Mouse (Mus musculus) forebrain, embryonic 15.5 days (tissue): ENCODE results near the gene Herc2. TPM values are rescaled to one million over a fixed set of nuclear protein-coding genes. Genes with fewer than 3 reads are reported as not detected.
A peak's percentile ranks its signal among the peaks of the same experiment; 100 is the strongest.
"Not testable (repeated sequence)": the region's sequence is repeated elsewhere in the genome, so short reads cannot be mapped to it uniquely, and the experiment has no call there.

Source experiments
- ATAC-seq: fragments of 200-750 bp; cut with Nextera tagmentation; replicated peaks from 2 replicates; pipeline ENCODE4 v1.8.0; 2017; ENCODE audit warnings: mild to moderate bottlenecking, moderate TSS enrichment, moderate library complexity
- H3K27ac ChIP-seq: fragments of 300-500 bp; sonication (generic); replicated peaks from 2 replicates; pipeline ENCODE4 v1.5.1; 2015; ENCODE audit warnings: mild to moderate bottlenecking, inconsistent platforms
- H3K27me3 ChIP-seq: fragments of 300-500 bp; sonication (generic); 2 replicates; pipeline ENCODE4 v1.6.1; 2015; ENCODE audit warnings: inconsistent platforms
- H3K36me3 ChIP-seq: fragments of 300-500 bp; sonication (generic); 2 replicates; pipeline ENCODE4 v1.6.1; 2015; ENCODE audit warnings: mild to moderate bottlenecking, inconsistent platforms
- H3K4me1 ChIP-seq: fragments of 300-500 bp; sonication (generic); 2 replicates; pipeline ENCODE4 v1.6.1; 2015; ENCODE audit warnings: inconsistent platforms
- H3K4me2 ChIP-seq: fragments of 300-500 bp; sonication (generic); replicated peaks from 2 replicates; pipeline ENCODE4 v1.6.1; 2015; ENCODE audit warnings: mild to moderate bottlenecking, inconsistent platforms
- H3K4me3 ChIP-seq: fragments of 300-500 bp; sonication (generic); 2 replicates; pipeline ENCODE4 v1.5.1; 2015; ENCODE audit warnings: mild to moderate bottlenecking, inconsistent platforms
- H3K9ac ChIP-seq: fragments of 300-500 bp; sonication (generic); replicated peaks from 2 replicates; pipeline ENCODE4 v1.6.1; 2015; ENCODE audit warnings: mild to moderate bottlenecking, inconsistent platforms
- H3K9me3 ChIP-seq: fragments of 300-500 bp; sonication (generic); 2 replicates; pipeline ENCODE4 v1.6.1; 2016; ENCODE audit warnings: inconsistent platforms
- WGBS: fragments of 180-500 bp; shearing (Covaris S2); methylation state at CpG from one replicate; pipeline ENCODE4 v1.1.7; 2015; ENCODE audit warnings: mixed read lengths; 5-methylcytosine and 5-hydroxymethylcytosine counted together
- polyA plus RNA-seq: library from polyadenylated mRNA; unstranded; fragments of >200 nt; fragmentation: Nextera tagmentation; extraction: Ambion mirVana; gene quantifications from 2 replicates; pipeline ENCODE4 v1.2.1, GENCODE M21; 2015

The Herc2 gene
- 47.7 and 53.7 TPM in 2 replicates for polyA plus RNA-seq

DNA sequence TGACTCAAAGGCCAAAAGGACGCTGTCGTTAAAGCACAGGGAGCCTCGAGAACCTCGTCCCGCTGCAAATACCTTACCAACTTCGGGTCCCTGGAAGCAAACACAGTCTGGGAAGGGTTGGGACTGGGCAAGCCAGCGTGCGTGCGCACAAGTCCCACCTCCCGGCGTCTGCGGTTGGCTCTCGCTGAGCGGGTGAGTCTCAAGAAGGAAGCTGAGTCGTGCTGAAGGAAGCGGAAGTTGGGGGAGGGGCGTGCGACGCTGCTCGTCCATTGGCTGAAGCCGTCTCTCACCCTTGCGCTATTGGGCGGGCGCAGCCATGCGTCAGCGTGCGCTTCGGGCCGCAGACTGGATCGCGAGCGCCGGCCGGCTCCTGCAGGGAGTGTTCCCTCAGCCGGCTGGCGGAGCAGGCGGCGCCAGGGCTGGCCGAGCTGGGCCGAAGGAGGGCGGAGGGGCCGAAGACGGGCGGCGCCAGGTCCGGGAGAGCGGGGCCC, at the start of gene Herc2:
Gene Herc2 (plus strand): TSS at position 366 of the 491 bp plus-strand sequence.
- peak; percentile 100 for ATAC-seq
- under 1% methylated on average over 46 of the region's 47 CpGs for WGBS
- Histone ChIP-seq H3K4me3 (peak within 1 kb of the TSS; percentile 78), H3K4me1 (peaks cover 25% of the 10 kb centered on the region), H3K9me3 (no peaks in the 10 kb centered on the region), H3K4me2 (peak within 1 kb of the TSS; percentile 64), H3K27ac (peak within 1 kb of the TSS; percentile 90), H3K36me3 (no peaks in the 10 kb centered on the region), H3K9ac (peak within 1 kb of the TSS; percentile 78), H3K27me3 (no peaks in the 10 kb centered on the region)

DNA sequence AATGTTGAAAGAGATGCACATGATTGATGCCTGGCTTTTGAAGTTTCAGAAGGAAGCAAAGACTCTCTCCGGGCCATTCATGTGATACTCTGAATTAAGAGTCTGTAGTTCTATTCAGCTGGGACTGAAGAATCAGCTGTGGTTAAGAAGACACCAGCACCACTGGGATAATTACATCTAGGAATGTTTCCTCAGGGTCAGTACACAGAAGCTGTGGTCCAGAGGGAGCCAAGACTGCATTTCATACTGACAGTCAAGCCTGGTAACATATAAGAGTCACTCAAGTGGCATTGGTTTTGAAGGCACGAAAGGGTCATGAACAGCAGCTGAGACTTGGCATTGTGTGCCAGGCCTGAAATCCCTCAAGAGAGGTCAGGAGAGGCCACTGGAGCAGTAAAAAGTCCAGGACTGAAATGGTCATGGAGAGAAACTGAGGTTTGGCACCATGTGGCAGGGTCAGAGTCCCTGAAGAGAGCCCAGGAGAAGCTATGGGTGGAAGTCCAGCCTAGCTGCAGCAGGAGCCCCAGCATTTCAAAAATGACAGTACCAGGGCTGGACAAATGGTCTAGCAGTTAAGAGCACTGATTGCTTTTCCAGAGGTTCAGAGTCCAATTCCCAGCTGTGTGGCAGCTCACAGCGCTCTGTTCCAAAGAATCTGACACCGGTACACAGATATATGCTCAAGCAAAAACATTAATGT, 39.5 kb upstream of the Herc2 start:
- no peaks in the 10 kb centered on the region for H3K9me3 ChIP-seq
- no peaks in the 10 kb centered on the region for H3K27me3 ChIP-seq
- WGBS = 87% methylated on average over 4 of the region's 4 CpGs
- no peak overlapping the region for H3K27ac ChIP-seq
- no peak overlapping the region for H3K4me2 ChIP-seq
- no peaks in the 10 kb centered on the region for H3K36me3 ChIP-seq
- no peaks in the 10 kb centered on the region for H3K4me1 ChIP-seq
- H3K4me3 ChIP-seq = no peak overlapping the region
- ATAC-seq = no peak
- no peak overlapping the region for H3K9ac ChIP-seq

DNA sequence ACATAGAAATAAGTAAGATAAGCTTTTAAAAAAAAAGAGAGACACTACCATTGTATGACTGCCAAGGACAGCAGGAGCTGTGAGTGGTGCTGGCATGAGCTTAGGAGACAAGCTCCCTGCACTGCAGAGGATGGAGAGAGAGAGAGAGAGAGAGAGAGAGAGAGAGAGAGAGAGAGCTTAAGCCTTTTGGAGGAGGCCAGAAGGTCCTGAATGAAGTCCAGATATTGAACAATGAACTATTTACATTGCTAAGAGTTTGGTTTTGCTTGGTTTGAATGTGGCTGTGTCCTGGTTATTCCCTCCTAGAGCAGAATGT, 39.0 kb upstream of the Herc2 start:
- H3K4me1 ChIP-seq = no peaks in the 10 kb centered on the region
- no peaks in the 10 kb centered on the region for H3K9me3 ChIP-seq
- no peaks in the 10 kb centered on the region; the same call in 1 of the 2 replicates for H3K36me3 ChIP-seq
- H3K9ac ChIP-seq = no peak overlapping the region
- H3K27me3 ChIP-seq = no peaks in the 10 kb centered on the region
- H3K4me3 ChIP-seq = no peak overlapping the region
- no peak overlapping the region for H3K27ac ChIP-seq
- no peak overlapping the region for H3K4me2 ChIP-seq
- no peak for ATAC-seq

DNA sequence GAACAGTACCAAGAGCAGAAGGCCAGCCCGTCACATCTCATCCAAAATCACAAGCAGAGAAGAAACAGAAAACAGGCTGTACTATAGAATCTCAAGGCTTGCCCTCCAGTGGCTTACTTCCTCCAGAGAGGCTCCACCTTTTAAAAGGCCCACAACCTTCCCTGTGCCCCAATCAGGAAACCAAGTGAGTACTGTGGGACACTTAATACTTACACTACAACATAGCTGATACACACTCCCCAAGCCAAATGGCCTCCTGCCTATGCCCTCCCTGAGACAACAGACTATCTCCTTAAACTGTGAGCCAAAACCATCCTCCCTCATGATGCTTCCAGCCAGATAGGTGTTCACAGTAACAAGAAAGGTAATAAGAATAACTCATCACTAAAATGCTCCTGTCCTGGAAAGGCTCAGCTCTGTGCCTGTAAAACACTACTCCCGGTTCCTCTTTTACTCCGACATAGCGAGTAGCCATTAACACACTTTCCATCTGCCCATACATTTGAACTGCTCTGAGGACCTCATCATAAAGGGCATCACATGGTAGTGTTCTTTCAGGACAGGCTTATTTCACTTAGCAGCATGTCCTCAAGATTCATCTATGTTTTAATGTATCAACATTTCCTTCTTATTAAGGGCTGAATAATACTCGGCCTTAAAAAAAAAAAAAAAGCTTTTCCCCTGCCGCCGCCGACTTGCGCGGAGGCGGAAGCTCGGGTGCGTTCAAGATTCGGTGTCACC, 36.6 kb upstream of the Herc2 start:
- WGBS = 96% methylated on average over 14 of the region's 14 CpGs
- H3K4me2 ChIP-seq = no peak overlapping the region
- no peak for ATAC-seq

DNA sequence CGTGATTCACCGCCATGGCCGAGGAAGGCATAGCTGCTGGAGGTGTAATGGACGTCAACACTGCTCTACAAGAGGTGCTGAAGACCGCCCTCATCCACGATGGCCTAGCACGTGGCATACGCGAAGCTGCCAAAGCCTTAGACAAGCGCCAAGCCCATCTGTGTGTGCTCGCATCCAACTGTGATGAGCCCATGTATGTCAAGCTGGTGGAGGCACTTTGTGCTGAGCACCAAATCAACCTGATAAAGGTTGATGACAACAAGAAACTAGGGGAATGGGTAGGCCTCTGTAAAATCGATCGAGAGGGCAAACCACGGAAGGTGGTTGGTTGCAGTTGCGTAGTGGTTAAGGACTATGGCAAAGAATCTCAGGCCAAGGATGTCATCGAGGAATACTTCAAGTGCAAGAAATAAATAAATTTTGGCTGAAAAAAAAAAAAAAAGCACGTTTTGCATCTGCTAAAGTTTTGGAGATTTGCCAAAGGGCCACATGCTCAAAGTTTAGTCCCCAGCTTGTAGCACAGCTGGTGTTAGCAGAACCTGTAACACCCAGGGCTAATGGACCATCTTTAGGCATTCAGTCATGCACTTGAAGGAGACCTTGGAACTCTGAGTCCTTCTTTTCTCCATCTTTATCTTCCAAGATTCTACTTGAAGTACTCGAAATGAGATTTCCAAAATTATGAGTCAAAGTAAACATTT, 35.8 kb upstream of the Herc2 start:
- H3K9me3 ChIP-seq, H3K4me2 ChIP-seq, H3K9ac ChIP-seq, H3K27me3 ChIP-seq, H3K27ac ChIP-seq, ATAC-seq, H3K4me3 ChIP-seq, H3K36me3 ChIP-seq: not testable (repeated sequence)
- WGBS = 87% methylated on average over 8 of the region's 18 CpGs
- H3K4me1 ChIP-seq = peaks cover 12% of the 10 kb centered on the region; the same call in 1 of the 2 replicates

More for the DNA sequence above, 36.6 kb upstream of the Herc2 start:
- peaks cover 6% of the 10 kb centered on the region; the same call in 1 of the 2 replicates for H3K4me1 ChIP-seq
- H3K9ac ChIP-seq = no peak overlapping the region
- H3K27me3 ChIP-seq = no peaks in the 10 kb centered on the region
- H3K9me3 ChIP-seq = no peaks in the 10 kb centered on the region
- H3K27ac ChIP-seq = no peak overlapping the region
- H3K36me3 ChIP-seq = no peaks in the 10 kb centered on the region; the same call in 1 of the 2 replicates
- no peak overlapping the region for H3K4me3 ChIP-seq

DNA sequence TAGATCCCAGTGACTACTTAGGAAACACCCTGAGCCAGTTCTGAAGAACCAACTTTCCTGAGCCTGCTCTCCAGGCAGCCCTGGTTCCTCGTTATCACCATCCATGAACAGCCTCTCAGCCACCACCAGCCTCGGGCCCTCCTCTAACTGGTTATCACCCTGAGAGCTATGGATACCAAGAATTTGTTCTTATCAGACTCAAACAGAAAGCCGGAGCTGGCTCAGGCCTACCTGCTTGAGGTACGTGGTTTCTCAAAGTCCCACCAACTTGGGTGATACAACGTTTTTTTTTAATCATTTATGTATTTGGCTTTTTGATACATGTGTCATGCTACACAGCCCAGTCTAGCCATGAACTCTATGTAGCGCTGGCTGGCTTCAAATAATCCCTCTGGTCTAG, 34.8 kb upstream of the Herc2 start:
- H3K27me3 ChIP-seq = no peaks in the 10 kb centered on the region
- no peak overlapping the region for H3K9ac ChIP-seq
- ATAC-seq = no peak
- peaks cover 15% of the 10 kb centered on the region for H3K4me1 ChIP-seq
- H3K36me3 ChIP-seq = no peaks in the 10 kb centered on the region; the same call in 1 of the 2 replicates
- no peak overlapping the region for H3K4me3 ChIP-seq
- WGBS = 84% methylated on average over 6 of the region's 6 CpGs
- no peaks in the 10 kb centered on the region for H3K9me3 ChIP-seq
- no peak overlapping the region for H3K27ac ChIP-seq
- H3K4me2 ChIP-seq = no peak overlapping the region

DNA sequence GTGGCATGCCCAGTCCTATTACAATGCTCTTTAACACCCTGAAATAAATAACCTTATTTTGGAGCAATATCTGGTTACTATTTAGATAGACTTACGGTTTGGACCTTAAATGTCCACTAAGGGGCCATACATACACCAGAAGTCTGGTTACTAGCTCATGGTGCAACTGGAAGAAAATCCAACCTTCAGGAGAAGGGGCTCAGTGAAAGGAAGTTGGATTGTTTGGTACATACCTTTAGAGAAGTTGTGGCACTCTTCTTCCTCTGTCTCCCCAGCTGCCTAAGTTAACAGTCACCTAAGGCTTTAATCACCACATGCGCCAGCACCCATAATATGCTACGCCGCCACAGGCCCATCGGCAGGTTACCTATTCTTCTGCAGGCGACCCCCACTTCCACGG, 34.2 kb upstream of the Herc2 start:
- no peak overlapping the region for H3K9ac ChIP-seq
- no peak for ATAC-seq
- 95% methylated on average over 7 of the region's 7 CpGs for WGBS

DNA sequence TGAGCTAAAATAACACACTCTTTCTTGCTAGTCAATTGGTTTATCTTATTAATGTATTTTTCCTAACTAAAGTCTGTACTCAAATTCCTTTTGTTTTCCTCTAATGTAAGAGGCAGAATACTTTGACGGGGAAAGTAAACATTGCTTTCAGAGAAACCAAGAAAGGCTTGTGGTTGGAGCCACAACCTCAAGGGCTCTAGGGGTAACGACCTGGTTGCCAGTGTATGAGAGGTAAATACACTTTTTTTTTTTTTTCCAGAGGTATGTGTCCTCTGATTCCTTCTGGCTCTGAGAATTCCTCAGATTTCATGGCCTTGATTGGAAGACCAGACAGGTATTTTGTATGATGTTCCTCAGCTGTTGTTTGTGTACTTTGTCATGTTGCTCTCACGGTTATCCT, 32.2 kb upstream of the Herc2 start:
- peaks cover 15% of the 10 kb centered on the region for H3K4me1 ChIP-seq
- WGBS = 81% methylated on average over 3 of the region's 3 CpGs
- H3K27me3 ChIP-seq = no peaks in the 10 kb centered on the region
- no peaks in the 10 kb centered on the region; the same call in 1 of the 2 replicates for H3K36me3 ChIP-seq
- no peak overlapping the region for H3K4me2 ChIP-seq
- no peak overlapping the region for H3K9ac ChIP-seq
- H3K4me3 ChIP-seq = no peak overlapping the region
- ATAC-seq = no peak
- no peak overlapping the region for H3K27ac ChIP-seq
- no peaks in the 10 kb centered on the region for H3K9me3 ChIP-seq

More for the DNA sequence above, 34.2 kb upstream of the Herc2 start:
- no peak overlapping the region for H3K27ac ChIP-seq
- H3K27me3 ChIP-seq = no peaks in the 10 kb centered on the region
- H3K4me2 ChIP-seq = no peak overlapping the region
- peaks cover 15% of the 10 kb centered on the region for H3K4me1 ChIP-seq
- no peaks in the 10 kb centered on the region; the same call in 1 of the 2 replicates for H3K36me3 ChIP-seq
- H3K4me3 ChIP-seq = no peak overlapping the region
- H3K9me3 ChIP-seq = no peaks in the 10 kb centered on the region

DNA sequence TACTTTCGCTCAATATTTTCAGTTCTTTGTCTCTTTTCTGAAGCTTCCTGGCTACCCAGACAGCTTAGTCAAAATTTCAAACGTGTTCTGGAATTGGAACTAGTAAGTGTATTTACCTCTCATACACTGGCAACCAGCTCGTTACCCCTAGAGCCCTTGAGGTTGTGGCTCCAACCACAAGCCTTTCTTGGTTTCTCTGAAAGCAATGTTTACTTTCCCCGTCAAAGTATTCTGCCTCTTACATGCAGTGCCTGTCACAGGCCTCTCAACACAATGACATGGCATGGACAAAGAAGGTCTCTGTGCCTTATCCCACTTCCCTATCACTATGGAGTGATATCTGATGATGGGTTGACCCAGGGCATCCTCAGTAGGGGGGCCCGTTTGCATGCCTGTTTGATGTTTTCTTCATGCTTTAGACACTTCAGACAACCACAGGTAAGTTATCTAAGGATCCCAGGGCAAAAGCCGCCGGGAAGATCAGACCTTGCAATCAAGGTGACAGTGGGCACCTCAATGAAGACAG, 31.5 kb upstream of the Herc2 start:
- 40% methylated on average over 7 of the region's 7 CpGs for WGBS
- H3K36me3 ChIP-seq = no peaks in the 10 kb centered on the region; the same call in 1 of the 2 replicates
- peak; percentile 4 for ATAC-seq
- H3K4me2 ChIP-seq = peak overlapping the region; percentile 75
- H3K9me3 ChIP-seq = no peaks in the 10 kb centered on the region
- H3K4me1 ChIP-seq = peaks cover 15% of the 10 kb centered on the region
- peak overlapping the region; percentile 80 for H3K27ac ChIP-seq
- no peaks in the 10 kb centered on the region for H3K27me3 ChIP-seq
- H3K9ac ChIP-seq = peak overlapping the region; percentile 94
- peak overlapping the region; percentile 88 for H3K4me3 ChIP-seq

DNA sequence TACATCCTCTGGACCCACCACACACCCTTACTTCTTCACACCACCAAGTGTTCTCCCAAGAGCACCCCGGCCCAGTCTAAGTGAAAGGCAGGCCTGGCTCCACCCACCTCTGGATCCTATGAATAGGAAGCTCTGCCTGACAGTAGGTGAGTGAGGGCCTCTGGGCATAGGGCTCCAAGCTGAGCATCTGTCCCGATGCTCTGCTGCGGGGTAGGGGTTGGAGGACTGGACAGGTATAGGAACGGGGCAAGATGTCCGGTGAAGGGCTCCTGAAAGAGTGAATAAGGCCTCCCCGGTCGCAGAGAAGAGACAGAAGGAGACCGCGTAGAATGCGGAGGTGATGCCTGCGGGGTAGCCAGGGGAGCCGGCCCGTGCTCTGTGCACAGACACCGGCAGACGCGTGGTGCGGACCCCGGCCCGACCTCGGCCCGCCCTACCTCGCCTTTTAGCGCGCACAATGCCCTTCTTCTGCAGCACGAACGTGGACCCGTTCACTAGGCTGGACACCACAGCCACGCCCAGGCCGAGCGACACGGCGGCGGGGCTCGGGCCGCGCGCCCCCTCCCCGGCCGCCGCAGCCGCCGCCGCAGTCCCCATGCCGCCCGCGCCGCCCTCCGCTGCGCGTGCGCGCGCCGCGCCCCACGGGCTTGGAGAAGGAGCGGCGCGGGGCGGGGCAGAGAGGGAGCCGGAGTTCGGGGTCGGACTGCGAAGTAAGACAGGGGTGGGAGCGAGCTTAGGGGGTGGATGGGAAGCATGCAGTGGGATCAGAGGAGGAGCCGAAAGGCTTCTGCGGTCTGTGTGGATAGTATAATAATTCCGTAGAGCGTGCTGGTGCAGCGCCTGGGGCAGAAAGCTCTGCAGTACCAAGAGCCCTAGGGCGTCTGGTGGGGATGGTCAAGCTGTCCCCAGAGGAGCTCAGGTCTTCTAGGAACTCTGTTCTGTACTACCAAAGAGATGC, 30.7 kb upstream of the Herc2 start:
- no peaks in the 10 kb centered on the region for H3K27me3 ChIP-seq
- peak overlapping the region; percentile 94 for H3K9ac ChIP-seq
- WGBS = under 1% methylated on average over 58 of the region's 71 CpGs
- no peaks in the 10 kb centered on the region; the same call in 1 of the 2 replicates for H3K36me3 ChIP-seq
- peak; percentile 96 for ATAC-seq
- peak overlapping the region; percentile 75 for H3K4me2 ChIP-seq
- no peaks in the 10 kb centered on the region for H3K9me3 ChIP-seq
- H3K27ac ChIP-seq = peak overlapping the region; percentile 80
- peaks cover 15% of the 10 kb centered on the region for H3K4me1 ChIP-seq
- peak overlapping the region; percentile 88 for H3K4me3 ChIP-seq

DNA sequence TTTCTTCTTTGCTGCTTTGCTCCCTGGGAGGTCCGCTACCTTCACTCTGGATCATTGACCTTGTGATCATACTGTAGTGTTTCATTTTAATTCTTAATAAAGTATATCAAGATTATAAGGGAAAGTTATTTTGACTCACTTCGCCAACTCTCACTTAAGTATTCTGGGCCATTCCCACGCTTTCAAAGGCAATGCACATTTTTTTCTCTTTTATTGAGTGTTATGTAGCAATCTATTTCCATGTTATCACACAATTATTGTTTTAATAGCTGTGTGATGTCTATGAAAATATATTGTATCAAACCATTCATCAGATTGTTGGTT, 30.1 kb upstream of the Herc2 start, which contains the start of gene Nipa1:
Gene Nipa1 (minus strand): TSS at position 25 of the 324 bp plus-strand sequence.
- peak within 1 kb of the TSS; percentile 88 for H3K4me3 ChIP-seq
- H3K36me3 ChIP-seq = no peaks in the 10 kb centered on the region; the same call in 1 of the 2 replicates
- WGBS = 49% methylated on average over 3 of the region's 3 CpGs
- H3K9me3 ChIP-seq = no peaks in the 10 kb centered on the region
- H3K4me2 ChIP-seq = peak within 1 kb of the TSS; percentile 75
- ATAC-seq = no peak
- peaks cover 15% of the 10 kb centered on the region for H3K4me1 ChIP-seq
- peak within 1 kb of the TSS; percentile 94 for H3K9ac ChIP-seq
- no peaks in the 10 kb centered on the region for H3K27me3 ChIP-seq
- H3K27ac ChIP-seq = peak within 1 kb of the TSS; percentile 80
